Mouse (Mus musculus) megakaryocyte-erythroid progenitor cell, adult 5-6 weeks (primary cell): ENCODE results near the gene Tnik. TPM values are rescaled to one million over a fixed set of nuclear protein-coding genes. Genes with fewer than 3 reads are reported as not detected.

ENCODE experiments used
- ATAC-seq: replicated peaks from 2 replicates; pipeline ENCODE4 v1.8.0; 2016; ENCODE audit warnings: mild to moderate bottlenecking, inconsistent platforms; ENCODE audit not compliant: severe bottlenecking, poor library complexity, low FRiP score, low TSS enrichment
- total RNA-seq, 2 experiments: library from RNA; stranded (forward) in 1 of 2; stranded (reverse) in 1 of 2; fragments of 200-1000, 215-1000 nt in 1 of 2; fragments of >200 nt in 1 of 2; fragmentation: Nextera tagmentation in 1 of 2; gene quantifications; 2 replicates each; pipeline ENCODE4 v1.2.3; 2014 to 2017

Tnik gene
- total RNA-seq, 2 experiments from 2014 or later = 28.7 to 32.8 TPM

DNA sequence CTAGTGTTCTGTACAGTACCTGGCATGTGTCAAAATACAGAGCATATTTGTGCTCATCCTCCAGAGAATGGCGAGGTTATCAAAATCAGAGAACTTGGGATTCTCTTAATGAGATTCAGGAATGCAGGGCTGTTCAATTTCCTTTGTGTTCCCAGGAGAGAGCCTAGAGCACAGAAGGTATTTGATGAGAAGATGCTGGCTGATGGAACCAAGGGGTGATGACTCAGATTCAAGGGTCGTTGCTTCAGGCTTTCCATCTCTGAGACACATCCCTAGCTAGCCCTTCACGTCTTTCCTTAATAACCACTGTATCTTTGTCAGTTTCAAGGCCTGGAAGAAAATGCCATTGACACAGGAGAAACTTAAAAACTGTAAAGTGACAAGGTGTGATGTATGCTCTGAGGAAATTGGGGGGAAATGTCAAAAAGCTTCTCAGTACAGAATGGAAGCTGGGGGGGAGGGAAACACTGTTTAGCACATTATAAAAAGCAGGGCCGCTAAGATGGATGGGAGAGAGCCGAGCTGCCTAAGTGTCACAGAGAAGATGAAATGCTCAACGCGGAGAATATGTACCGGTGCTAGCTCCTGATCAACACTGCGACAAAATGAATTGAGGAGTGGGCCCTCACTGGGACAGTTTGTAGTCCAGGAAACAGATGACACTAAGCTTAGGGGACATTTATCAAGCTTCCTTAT, 380.4 kb downstream of the Tnik start:
- no peak for ATAC-seq

GRCm38 (mm10) chr3:28652574-28652973, 389.6 kb downstream of the Tnik start:
- no peak for ATAC-seq

- ATAC-seq = no peak
Observed at GRCm38 (mm10) chr3:28653043-28653442, 390.0 kb downstream of the Tnik start.

DNA sequence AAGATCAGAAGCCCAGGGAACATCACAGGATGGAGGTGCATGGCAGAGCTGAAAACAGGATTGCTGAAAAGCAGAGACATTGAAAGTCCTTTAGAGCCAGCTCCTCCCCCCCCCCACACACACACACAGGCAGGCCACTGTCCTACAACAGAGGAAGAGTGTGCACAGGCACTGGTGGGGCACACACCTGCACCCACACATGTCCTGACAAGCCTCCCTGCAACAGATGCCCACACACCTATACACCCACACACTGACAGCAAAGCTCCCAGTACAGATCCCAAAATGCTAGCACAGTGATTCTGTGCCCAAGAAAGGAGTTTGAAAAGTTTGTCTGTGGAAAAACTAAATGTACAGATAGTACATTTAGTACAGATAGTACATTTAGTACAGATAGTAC, 391.7 kb downstream of the Tnik start:
- ATAC-seq = no peak

DNA sequence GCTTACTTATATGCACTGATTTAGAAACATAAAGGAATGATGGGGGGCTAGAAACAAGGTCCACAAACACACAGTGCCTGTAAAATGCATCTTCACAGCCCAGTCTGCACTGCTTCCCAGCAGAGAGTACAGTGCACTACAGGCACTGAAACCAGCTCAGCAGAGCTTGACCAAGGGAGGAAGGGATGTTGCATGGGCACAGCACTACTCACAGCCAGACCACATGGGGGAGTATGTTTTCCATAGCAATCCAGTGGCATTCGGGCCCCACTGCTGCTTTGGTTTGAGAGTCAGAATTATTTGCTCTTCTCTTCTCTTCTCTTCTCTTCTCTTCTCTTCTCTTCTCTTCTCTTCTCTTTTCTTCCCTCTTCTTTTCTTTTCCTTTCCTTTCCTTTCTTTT, 395.3 kb downstream of the Tnik start:
- ATAC-seq = no peak

- ATAC-seq = no peak
Observed at GRCm38 (mm10) chr3:28680851-28681250, 417.8 kb downstream of the Tnik start.

- ATAC-seq = no peak
Observed at GRCm38 (mm10) chr3:28681866-28682265, 418.9 kb downstream of the Tnik start.

GRCm38 (mm10) chr3:28682411-28682810, 419.4 kb downstream of the Tnik start:
- ATAC-seq = no peak

DNA sequence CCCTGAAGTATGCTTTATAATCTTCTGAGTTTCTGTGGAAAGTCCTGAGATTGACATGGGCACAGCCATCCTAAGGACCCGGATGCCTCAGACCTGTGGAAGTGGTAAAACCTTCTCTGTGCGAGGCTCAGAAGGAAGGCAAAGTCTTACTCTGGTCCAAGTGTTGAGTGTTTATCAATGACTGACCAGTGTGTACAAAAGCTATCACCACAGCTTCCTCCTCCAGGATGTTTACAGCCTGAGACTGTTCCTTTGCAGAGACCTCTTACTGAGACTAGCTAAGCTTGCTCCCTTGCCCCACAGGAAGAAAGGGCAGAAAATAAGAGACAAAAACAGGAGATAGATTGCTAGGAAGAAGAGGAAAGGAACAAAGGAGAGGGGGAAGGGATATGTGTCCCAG, 422.5 kb downstream of the Tnik start:
- no peak for ATAC-seq

- no peak for ATAC-seq
Observed at GRCm38 (mm10) chr3:28694811-28695210, 431.8 kb downstream of the Tnik start.

GRCm38 (mm10) chr3:28695608-28696007, 432.6 kb downstream of the Tnik start:
- no peak for ATAC-seq

DNA sequence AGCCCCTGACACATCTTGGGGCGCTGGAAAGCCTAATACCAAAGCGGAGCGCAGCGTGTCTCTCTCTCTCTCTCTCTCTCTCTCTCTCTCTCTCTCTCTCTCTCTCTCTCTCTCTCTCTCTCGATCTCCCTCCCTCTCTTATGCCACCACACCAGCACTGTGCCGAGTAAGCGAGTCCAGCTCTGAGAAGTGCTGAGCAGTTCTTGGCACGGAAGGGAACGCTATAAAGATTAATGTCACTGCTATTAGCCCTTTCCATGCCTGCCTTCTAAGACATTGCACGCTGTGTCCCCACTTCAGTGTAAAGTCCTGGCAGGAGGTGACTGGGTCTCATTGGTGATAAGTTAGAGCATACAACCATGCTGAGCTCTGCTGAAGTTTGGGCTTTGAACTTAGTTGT, 433.1 kb downstream of the Tnik start:
- no peak for ATAC-seq

GRCm38 (mm10) chr3:28697797-28698196, 434.8 kb downstream of the Tnik start, which contains the start of gene Slc2a2:
Gene Slc2a2 (plus strand): TSS chr3:28697903.
- ATAC-seq = no peak

DNA sequence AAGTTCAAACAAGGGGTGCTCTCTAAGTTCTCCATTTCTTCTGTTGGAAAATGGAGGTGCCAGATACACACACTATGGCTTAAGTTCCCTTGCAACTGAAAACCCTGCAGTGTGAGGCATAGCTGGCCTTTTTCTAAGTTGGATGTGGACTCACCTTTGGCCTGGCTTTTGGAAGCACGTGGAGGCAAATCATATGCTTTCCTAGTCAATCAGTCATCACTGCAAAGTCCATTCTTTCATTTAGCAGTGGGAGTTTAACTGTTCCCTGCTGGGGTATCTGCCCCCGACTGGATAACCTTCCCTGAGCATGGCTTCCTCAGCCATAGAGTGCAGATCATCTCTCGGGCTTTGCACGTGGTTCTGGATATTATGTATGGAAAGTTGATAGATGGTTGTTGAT, 436.6 kb downstream of the Tnik start:
- no peak for ATAC-seq

GRCm38 (mm10) chr3:28705522-28706137, 442.6 kb downstream of the Tnik start:
- 0 out of 2 replicates have a peak, but pooled peaks have one; percentile 48 for ATAC-seq

DNA sequence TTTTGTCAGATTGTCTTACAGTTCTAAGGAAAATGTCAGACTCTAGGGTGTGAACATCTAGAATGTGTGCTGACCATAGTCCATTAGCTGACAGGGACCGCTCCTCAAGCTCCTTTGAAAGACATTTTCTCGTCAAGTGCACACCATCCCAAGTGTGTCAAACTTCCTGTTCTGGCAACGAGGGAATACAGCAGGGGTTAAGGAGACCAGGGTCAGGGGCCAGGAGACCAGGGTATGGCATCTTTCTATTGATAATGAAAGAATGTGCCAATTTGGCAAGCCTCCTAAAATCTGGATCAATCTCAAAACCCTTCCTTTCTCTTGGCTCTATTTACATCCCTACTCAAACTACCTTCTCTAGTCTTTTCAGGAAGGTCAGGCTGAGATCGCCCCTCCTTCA, 443.7 kb downstream of the Tnik start:
- no peak for ATAC-seq

DNA sequence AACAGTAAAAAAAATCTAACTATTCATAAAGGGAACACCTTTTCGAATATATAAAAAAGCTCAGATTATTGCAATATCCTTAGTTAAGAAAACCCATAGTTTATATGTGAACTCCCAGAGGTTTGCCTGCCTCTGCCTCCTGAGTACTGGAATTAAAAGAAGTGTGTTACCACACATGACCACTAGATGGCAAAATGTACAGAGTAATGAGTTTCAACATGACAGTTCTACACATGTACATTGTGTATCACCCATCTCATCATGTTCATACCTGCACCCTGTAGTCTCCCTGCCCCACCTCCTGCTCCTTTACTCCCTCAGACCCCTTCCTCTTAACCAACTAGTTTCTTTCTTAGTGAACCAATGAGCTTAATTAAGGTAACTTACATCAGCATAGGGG, 446.7 kb downstream of the Tnik start:
- ATAC-seq = peak; percentile 72

DNA sequence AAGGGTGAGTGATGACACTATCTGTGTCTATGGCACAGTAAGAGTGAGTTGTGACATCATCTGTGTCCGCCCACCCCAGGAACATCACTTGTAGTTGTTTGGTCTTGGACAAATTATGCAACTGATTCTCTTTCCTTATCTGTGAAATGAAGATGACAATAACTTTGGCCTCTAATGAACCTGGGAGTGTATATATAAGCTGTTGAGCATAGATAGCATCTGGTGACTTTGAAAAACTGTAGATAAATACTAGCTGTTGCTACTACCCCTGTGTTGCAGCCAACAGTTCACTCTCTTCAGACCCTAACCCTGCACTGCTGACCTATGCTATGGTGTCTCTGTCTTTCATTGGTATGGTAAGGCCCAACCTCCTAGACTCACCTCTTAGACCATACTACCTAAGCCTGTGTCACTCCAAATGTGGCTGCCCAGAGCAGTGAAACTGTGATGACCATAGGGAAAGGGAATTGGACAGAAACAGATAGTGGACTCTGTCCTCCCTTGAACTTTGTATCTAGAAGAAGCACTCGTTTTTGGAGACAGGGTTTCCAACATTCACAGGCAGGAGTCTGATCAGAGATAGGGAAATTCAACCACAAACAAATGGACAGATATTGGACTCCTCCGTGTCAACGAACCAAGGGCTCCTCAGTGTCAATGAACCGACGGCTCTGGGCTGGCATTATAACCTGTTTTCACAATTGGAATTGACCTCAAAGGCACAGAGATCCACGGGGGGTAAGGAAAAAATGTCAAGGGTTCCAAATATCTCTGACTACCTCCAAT, 451.1 kb downstream of the Tnik start:
- no peak for ATAC-seq

- ATAC-seq = no peak
Observed at GRCm38 (mm10) chr3:28718521-28718920, 455.5 kb downstream of the Tnik start.

GRCm38 (mm10) chr3:28721218-28721617, 458.2 kb downstream of the Tnik start:
- no peak for ATAC-seq

- no peak for ATAC-seq
Observed at GRCm38 (mm10) chr3:28721838-28722237, 458.8 kb downstream of the Tnik start.
